Mouse (Mus musculus) G1E (cell line): ENCODE results near the gene Sv2a.

Experiments used
- CTCF ChIP-seq: IDR thresholded peaks from 2 replicates; pipeline ENCODE4 v1.5.1; 2012; ENCODE audit warnings: low read depth, low read length, inconsistent platforms, mixed read lengths
- GATA1 ChIP-seq: IDR thresholded peaks from 2 replicates; pipeline ENCODE4 v1.6.1; 2012; ENCODE audit warnings: borderline replicate concordance, low read length, inconsistent platforms, mixed read lengths
- GATA2 ChIP-seq: IDR thresholded peaks from 2 replicates; pipeline ENCODE4 v1.6.1; 2012; ENCODE audit warnings: low read depth, low read length, inconsistent platforms, borderline replicate concordance
- TAL1 ChIP-seq: conservative IDR thresholded peaks from 2 replicates; pipeline ENCODE4 v1.6.1; 2012; ENCODE audit warnings: low read depth, low read length, inconsistent platforms, mixed read lengths

DNA sequence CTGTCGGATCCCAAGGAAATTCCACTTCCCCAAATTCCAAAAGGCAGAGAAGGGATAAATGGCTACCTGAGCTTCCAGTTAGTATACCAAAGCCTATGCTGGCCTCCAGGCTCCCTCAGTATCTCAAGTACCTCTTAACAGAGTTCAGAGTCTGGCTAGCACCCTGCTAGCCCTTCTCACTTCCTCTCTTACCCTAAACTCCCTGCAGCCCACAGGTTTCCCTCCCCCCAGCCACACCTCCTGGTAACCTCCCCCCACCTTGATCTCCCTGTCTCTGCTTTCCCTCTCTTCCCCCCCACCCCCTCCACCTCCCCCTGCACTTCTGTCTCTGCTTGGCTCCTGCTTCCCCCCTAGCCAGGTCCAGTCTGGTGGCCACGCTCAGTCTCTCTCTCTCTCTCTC, 18.8 kb downstream of the Sv2a start:
- TF ChIP-seq CTCF (no peak), GATA1 (no peak), TAL1 (no peak), GATA2 (no peak)
